Mouse (Mus musculus) liver, adult 10 weeks (tissue): ENCODE results near the gene Cpxm2. TPM values are rescaled to one million over a fixed set of nuclear protein-coding genes. Genes with fewer than 3 reads are reported as not detected.

Experiments
- polyA plus RNA-seq: library from polyadenylated mRNA; stranded (reverse); fragments of 350-450 nt; fragmentation: Illumina TruSeq; extraction: RNeasy Lipid Tissue Mini Kit (QIAGEN cat#74804); gene quantifications from one replicate; pipeline ENCODE4 v1.2.3, GENCODE M21; 2014; ENCODE audit warnings: low read depth, low replicate concordance

The Cpxm2 gene
- 0.21 TPM for polyA plus RNA-seq

GRCm38 (mm10) chr7:132154368-132154961, at the start of gene Cpxm2:
TSS of gene Cpxm2 (minus strand) at chr7:132154739.

Other genes starting within 250 kb of the Cpxm2 start
- not detected for gene Gpr26, start 188.3 kb downstream of the Cpxm2 start, polyA plus RNA-seq
- 3.2 TPM for gene Chst15, start 162.5 kb upstream of the Cpxm2 start, polyA plus RNA-seq